Mouse (Mus musculus) neural tube, embryonic 13.5 days (tissue): ENCODE data around the gene Gm28044. TPM values are rescaled to one million over a fixed set of nuclear protein-coding genes. Genes with fewer than 3 reads are reported as not detected.
"Not testable (repeated sequence)": the region's sequence is repeated elsewhere in the genome, so short reads cannot be mapped to it uniquely, and the experiment has no call there.

Source experiments
- ATAC-seq: fragments of 200-750 bp; cut with Nextera tagmentation; 2 replicates; pipeline ENCODE4 v1.8.0; 2017; ENCODE audit warnings: low read depth, mild to moderate bottlenecking, moderate TSS enrichment, moderate library complexity
- H3K27ac ChIP-seq: fragments of 300-500 bp; sonication (generic); replicated peaks from 2 replicates; pipeline ENCODE4 v1.5.1; 2015; ENCODE audit warnings: moderate library complexity, mild to moderate bottlenecking, inconsistent platforms
- H3K27me3 ChIP-seq: fragments of 300-500 bp; sonication (generic); 2 replicates; pipeline ENCODE4 v1.6.1; 2015; ENCODE audit warnings: mild to moderate bottlenecking, inconsistent platforms
- H3K36me3 ChIP-seq: fragments of 300-500 bp; sonication (generic); 2 replicates; pipeline ENCODE4 v1.6.1; 2015; ENCODE audit warnings: mild to moderate bottlenecking, inconsistent platforms
- H3K4me1 ChIP-seq: fragments of 300-500 bp; sonication (generic); replicated peaks from 2 replicates; pipeline ENCODE4 v1.6.1; 2015; ENCODE audit warnings: inconsistent platforms
- H3K4me2 ChIP-seq: fragments of 300-500 bp; sonication (generic); 2 replicates; pipeline ENCODE4 v1.6.1; 2015; ENCODE audit warnings: inconsistent platforms, mild to moderate bottlenecking, moderate library complexity
- H3K4me3 ChIP-seq: fragments of 300-500 bp; sonication (generic); 2 replicates; pipeline ENCODE4 v1.5.1; 2015; ENCODE audit warnings: mild to moderate bottlenecking, inconsistent platforms
- H3K9ac ChIP-seq: fragments of 300-500 bp; sonication (generic); 2 replicates; pipeline ENCODE4 v1.6.1; 2015; ENCODE audit warnings: moderate library complexity, mild to moderate bottlenecking, inconsistent platforms
- H3K9me3 ChIP-seq: fragments of 300-500 bp; sonication (generic); 2 replicates; pipeline ENCODE4 v1.6.1; 2016; ENCODE audit warnings: inconsistent platforms
- WGBS: fragments of 180-500 bp; shearing (Covaris S2); methylation state at CpG from one replicate; pipeline ENCODE4 v1.1.7; 2015; 5-methylcytosine and 5-hydroxymethylcytosine counted together
- polyA plus RNA-seq: library from polyadenylated mRNA; unstranded; fragments of >200 nt; fragmentation: Nextera tagmentation; extraction: Ambion mirVana; gene quantifications from 2 replicates; pipeline ENCODE4 v1.2.1, GENCODE M21; 2015

Gm28044 gene
- polyA plus RNA-seq, result not detected in 2 replicates

DNA sequence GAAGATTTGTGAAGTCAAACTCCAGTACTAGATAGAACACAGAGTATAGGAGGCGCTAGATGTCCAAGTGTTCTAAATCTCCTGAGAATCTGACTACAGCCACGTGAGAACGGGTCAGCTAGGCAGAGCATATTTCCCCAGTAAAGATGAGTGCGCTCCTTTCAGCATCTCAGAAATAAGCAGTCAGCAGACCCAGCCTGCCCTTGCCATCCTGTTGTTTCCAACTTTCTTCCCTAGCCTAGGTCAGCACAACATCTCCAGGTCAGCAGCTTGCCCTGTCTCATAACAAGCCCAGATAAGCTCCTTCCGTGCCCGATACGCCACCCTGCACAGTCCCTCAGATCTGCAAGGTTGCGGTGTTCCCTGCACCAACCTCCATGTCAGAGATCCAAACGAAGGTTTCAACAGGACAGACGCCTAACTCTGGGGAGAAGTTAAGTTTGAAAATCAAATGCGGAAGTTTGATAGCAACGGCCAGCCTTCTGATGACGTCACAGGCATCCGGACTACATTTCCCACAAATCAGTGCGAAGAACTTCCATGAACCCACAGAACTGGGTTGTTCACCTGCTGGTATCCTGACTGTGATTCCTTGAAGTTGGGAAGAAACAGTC is at the start of gene Gm28044, which contains the start of gene Zfp953:
Gene Gm28044 (minus strand): TSS at position 406 of the 614 bp plus-strand sequence.
Gene Zfp953 (minus strand): TSS at position 475 of the 614 bp plus-strand sequence.
- H3K4me3 ChIP-seq, result peak within 1 kb of the TSS; percentile 76
- H3K36me3 ChIP-seq, result no peaks in the 10 kb centered on the region
- ATAC-seq, result peak; percentile 96
- peak within 1 kb of the TSS; percentile 72 for H3K9ac ChIP-seq
- WGBS, result 0% methylated on average over 15 of the region's 15 CpGs
- H3K4me2 ChIP-seq, result peak within 1 kb of the TSS; percentile 84
- H3K27ac ChIP-seq, result peak within 1 kb of the TSS; percentile 38; the same call in 1 of the 2 replicates
- no peaks in the 10 kb centered on the region for H3K9me3 ChIP-seq
- peaks cover 13% of the 10 kb centered on the region for H3K4me1 ChIP-seq
- H3K27me3 ChIP-seq, result no peaks in the 10 kb centered on the region

DNA sequence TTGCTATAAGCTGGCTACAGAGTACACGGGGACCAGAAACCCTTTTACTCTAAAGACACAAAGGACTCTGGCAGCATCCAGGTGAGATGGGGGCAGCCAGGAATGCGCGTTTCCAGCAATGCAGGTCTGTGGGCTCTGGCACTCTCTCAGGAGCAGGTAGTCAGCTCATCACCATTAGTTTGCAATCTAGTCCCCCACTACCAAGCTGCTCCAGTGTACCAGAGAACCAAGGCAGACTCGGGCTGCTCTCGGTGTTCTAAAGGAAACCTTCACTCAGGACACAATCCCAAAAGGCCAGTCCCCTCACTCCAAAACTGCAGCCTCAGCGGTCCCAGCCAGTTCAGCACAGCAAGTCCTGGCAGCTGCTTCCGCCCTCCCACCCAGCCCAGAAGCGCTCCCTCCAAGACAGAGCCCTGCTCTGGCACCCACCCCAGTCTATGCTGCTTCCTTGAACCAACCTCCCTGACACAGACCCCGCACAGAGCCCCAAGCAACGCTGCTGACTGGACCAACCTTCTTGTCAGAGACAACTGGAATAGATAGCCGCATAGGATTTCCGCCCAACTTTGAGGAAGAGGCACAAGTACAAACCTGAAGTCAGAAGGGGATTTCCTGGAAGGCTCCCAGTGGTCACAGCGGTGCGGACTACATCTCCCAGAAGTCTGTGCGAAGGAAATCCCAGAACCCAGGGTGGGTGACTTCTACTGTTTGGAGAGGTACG is 39.0 kb upstream of the Gm28044 start, which contains the start of gene Zfp429:
Gene Zfp429 (minus strand): TSS at position 637 of the 721 bp plus-strand sequence.
- H3K4me1 ChIP-seq, H3K27me3 ChIP-seq, H3K9me3 ChIP-seq, H3K27ac ChIP-seq, H3K36me3 ChIP-seq: not testable (repeated sequence)
- peak within 1 kb of the TSS; percentile 69 for H3K4me2 ChIP-seq
- H3K4me3 ChIP-seq, result peak within 1 kb of the TSS; percentile 57
- peak within 1 kb of the TSS; percentile 73 for H3K9ac ChIP-seq
- peak; percentile 97 for ATAC-seq
- 3% methylated on average over 16 of the region's 16 CpGs for WGBS

DNA sequence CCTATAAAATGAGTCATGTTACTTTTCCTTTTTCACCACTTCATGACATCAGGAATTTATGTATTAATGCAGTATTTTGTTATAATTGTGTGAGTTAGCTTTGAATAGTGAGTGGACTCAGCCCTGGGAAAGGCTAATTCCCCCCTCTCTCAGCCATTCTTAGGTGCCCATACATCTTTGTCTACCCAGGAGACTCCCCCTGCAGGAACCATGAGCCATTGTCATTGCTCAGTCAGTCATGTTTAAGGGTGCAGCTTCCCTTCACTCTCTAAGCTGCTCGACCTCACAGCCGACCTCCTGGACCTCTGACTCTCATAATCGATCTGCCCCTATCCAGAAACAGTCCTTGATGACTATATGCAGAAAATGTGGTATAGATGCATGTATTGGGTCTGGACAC is 15.9 kb upstream of the Gm28044 start:
- WGBS, result 60% methylated on average over 3 of the region's 3 CpGs
- H3K4me3 ChIP-seq, H3K36me3 ChIP-seq, H3K9me3 ChIP-seq, H3K9ac ChIP-seq, H3K4me2 ChIP-seq, ATAC-seq, H3K4me1 ChIP-seq, H3K27me3 ChIP-seq, H3K27ac ChIP-seq: not testable (repeated sequence)

DNA sequence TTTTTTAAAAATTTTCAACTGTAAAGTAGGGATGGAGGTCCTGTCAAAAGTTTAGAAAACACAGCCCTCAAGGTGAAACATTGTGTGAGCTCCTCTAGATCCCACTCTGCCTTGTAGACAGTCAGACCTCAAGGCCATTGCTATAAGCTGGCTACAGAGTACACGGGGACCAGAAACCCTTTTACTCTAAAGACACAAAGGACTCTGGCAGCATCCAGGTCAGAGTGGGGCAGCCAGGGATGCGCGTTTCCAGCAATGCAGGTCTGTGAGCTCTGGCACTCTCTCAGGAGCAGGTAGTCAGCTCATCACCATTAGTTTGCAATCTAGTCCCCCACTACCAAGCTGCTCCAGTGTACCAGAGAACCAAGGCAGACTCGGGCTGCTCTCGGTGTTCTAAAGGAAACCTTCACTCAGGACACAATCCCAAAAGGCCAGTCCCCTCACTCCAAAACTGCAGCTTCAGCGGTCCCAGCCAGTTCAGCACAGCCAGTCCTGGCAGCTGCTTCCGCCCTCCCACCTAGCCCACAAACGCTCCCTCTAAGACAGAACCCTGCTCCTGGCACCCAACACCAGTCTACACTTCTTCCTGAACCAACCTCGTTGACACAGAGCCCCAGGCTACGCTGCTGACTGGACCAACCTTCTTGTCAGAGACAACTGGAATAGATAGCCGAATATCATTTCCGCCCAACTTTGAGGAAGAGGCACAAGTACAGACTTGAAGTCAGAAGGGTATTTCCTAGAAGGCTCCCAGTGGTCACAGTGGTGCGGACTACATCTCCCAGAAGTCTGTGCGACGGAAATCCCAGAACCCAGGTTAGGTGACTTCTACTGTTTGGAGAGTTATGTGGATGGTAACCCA is 14.9 kb upstream of the Gm28044 start, which contains the start of the genes Gm28041 and Zfp456:
Gene Gm28041 (minus strand): TSS at position 684 of the 862 bp plus-strand sequence.
Gene Zfp456 (minus strand): TSS at position 761 of the 862 bp plus-strand sequence.
- Histone ChIP-seq H3K9ac (peak within 1 kb of the TSS; percentile 43; the same call in 1 of the 2 replicates), H3K4me3 (peak within 1 kb of the TSS; percentile 39), H3K4me2 (peak within 1 kb of the TSS; percentile 56)
- WGBS, result 24% methylated on average over 15 of the region's 15 CpGs
- H3K9me3 ChIP-seq, H3K36me3 ChIP-seq, H3K27ac ChIP-seq, H3K4me1 ChIP-seq, H3K27me3 ChIP-seq: not testable (repeated sequence)
- ATAC-seq, result peak; percentile 92

DNA sequence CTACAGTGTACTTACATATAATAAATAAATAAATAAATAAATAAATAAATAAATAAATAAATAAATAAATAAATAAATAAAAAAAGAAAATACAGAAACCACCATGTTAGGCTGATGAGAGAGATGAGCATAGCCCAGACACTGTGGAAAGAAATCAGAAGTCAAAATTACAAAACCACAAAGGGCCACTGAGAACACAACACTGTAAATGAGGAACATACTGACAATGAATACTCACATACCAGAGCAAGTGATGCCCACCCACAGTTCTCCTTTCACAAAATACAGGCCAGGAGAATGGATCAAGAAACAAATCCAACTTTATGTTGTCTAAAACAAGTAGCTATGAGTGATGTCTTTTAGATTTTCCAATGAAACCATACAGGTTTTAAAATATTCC is 8.5 kb downstream of the Gm28044 start:
- H3K4me1 ChIP-seq, result no peaks in the 10 kb centered on the region
- no peak overlapping the region for H3K27ac ChIP-seq
- no peaks in the 10 kb centered on the region for H3K36me3 ChIP-seq
- H3K9ac ChIP-seq, result no peak overlapping the region
- no peak for ATAC-seq
- H3K9me3 ChIP-seq, result no peaks in the 10 kb centered on the region
- H3K4me3 ChIP-seq, result no peak overlapping the region
- no peaks in the 10 kb centered on the region for H3K27me3 ChIP-seq
- no peak overlapping the region for H3K4me2 ChIP-seq

DNA sequence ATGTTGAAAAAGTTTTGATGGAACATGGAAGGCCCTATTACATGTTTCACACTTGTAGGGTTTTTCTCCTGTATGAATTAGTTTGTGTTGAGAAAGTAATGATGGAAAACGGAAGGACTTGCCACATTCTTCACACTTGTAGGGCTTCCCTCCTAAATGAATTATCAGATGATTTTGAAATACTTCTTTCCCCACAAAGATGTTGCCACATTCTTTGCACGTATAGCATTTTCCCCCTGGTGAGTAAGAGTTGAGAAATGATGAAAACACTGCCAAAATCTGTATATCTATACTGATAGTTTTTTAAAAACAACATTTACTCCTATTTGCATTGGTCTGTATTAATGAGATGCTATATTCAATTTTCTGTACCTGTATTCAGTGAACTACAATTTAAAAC is 16.9 kb downstream of the Gm28044 start:
- Histone ChIP-seq H3K4me1 (no peaks in the 10 kb centered on the region), H3K27ac (no peak overlapping the region), H3K9me3 (no peaks in the 10 kb centered on the region), H3K4me2 (no peak overlapping the region), H3K9ac (no peak overlapping the region), H3K36me3 (peaks cover 11% of the 10 kb centered on the region; the same call in 1 of the 2 replicates), H3K4me3 (no peak overlapping the region), H3K27me3 (no peaks in the 10 kb centered on the region)
- WGBS, result 93% methylated on average over 2 of the region's 2 CpGs
- ATAC-seq, result no peak

DNA sequence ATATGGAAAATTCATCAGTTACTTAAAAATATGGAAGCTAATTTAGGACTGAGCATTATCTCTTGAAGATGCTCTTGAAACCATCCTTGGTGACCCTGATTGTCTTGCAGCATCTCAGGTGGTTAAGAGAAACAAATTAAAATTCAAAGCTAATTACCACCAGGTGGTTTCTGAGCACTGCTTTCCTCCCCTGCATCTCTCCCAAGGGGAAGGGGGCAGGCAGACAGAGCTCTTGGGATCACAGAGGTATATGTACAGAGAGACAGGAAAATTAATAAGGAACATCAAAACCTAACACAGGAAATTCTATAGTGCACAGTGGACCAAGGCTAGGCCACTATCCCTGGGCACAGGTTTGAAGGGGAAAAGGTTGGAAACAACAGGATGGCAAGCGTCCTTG is 27.5 kb downstream of the Gm28044 start:
- no peak overlapping the region for H3K27ac ChIP-seq
- ATAC-seq, result peak; percentile 58
- 72% methylated on average over 1 of the region's 1 CpGs for WGBS

DNA sequence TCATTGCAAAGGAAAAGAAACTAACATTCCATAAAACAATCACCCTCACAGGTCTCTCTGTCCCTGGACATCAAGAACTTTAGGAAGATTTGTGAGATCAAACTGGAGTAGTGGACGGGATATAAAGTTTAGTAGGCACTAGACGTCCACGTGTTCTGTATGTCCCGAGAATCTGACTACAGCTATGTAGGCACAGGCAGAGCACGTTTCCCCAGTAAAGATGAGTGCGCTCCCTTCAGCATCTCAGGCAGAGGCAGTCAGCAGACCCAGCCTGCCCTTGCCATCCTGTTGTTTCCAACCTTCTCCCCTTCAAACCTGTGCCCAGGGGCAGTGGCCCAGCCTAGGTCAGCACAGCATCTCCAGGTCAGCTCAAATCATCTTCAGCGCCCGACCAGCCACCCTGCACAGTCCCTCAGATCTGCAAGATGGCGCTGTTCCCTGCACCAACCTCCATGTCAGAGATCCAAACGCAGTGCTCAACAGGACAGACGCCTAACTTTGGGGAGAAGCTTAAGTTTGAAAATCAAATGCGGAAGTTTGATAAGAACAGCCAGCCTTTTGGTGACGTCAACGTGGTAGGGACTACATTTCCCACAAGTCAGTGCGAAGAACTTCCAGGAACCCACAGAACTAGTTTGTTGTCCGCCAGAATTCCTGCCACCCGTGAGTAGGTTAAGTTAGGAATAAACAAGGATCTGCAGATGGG is 28.2 kb downstream of the Gm28044 start, which contains the start of gene Zfp595:
Gene Zfp595 (minus strand): TSS at position 552 of the 706 bp plus-strand sequence.
- Histone ChIP-seq H3K36me3 (no peaks in the 10 kb centered on the region), H3K27me3 (no peaks in the 10 kb centered on the region), H3K9me3 (no peaks in the 10 kb centered on the region), H3K27ac (no peak within 1 kb of the TSS), H3K4me1 (peaks cover 10% of the 10 kb centered on the region), H3K9ac (peak within 1 kb of the TSS; percentile 78), H3K4me3 (peak within 1 kb of the TSS; percentile 49), H3K4me2 (peak within 1 kb of the TSS; percentile 70)
- peak; percentile 92 for ATAC-seq
- WGBS, result 17% methylated on average over 17 of the region's 17 CpGs

More for the DNA sequence above, 27.5 kb downstream of the Gm28044 start:
- Histone ChIP-seq H3K4me1 (peaks cover 10% of the 10 kb centered on the region), H3K4me3 (peak overlapping the region; percentile 49), H3K4me2 (peak overlapping the region; percentile 70), H3K9me3 (no peaks in the 10 kb centered on the region), H3K9ac (peak overlapping the region; percentile 78), H3K36me3 (no peaks in the 10 kb centered on the region), H3K27me3 (no peaks in the 10 kb centered on the region)

DNA sequence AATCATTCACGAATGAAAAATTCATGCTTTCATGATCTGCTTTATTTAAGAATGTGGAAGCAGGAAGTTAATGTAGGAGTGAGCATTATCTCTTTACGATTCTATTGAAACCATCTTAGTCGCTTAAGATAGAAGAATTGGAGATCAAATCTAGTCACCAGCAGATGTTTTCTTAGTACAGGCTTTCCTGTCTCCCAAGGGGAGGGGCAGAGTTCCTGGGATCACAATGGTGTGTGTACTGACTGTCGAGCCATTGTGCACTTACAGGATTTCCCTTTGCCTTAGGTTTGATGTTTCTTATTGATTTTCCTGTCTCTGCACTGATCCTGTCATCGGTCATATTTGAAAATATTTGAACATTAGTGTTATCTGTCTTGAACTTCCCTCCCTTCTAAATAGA is 53.6 kb downstream of the Gm28044 start:
- Histone ChIP-seq H3K4me2 (peak overlapping the region; percentile 82), H3K36me3 (no peaks in the 10 kb centered on the region), H3K9me3 (no peaks in the 10 kb centered on the region), H3K4me1 (peaks cover 12% of the 10 kb centered on the region), H3K9ac (peak overlapping the region; percentile 88), H3K27ac (peak overlapping the region; percentile 35; the same call in 1 of the 2 replicates), H3K4me3 (peak overlapping the region; percentile 74), H3K27me3 (no peaks in the 10 kb centered on the region)
- ATAC-seq, result peak; percentile 81
- WGBS, result 33% methylated on average over 5 of the region's 5 CpGs

DNA sequence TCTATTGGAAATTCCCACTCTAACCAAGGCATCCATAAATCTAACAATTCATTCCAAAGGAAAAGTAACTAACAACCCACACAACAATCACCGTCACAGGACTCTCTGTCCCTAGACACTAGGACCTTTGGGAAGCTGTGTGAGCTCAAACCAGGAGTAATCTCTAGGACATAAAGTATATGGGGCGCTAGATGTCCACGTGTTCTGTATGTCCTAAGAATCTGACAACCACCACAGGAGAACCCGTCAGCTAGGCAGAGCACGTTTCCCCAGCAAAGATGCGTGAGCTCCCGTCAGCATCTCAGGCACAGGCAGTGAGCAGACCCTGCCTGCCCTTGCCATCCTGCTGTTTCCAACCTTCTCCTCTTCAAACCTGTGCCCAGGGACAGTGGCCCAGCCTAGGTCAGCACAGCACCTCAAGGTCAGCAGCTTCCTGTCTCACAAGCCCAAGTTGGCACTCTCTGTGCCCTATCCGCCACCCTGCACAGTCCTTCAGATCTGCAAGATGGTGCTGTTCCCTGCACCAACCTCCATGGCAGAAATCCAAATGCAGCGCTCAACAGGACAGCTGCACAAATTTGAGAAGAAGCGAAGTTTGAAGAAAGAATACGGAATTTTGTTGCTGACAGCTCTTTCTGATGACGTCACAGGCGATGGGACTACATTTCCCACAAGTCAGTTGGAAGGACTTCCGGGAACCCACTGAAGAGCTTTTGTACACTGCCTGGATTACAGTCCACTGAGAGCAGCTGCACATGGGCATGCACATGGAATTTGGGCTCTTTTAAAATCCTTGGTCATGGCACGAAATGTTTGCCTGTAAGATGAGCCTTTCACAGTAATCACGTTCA is 54.3 kb downstream of the Gm28044 start, which contains the start of gene Zfp457:
Gene Zfp457 (minus strand): TSS at position 664 of the 851 bp plus-strand sequence.
- H3K27me3 ChIP-seq, result no peaks in the 10 kb centered on the region
- H3K27ac ChIP-seq, result peak within 1 kb of the TSS; percentile 38; the same call in 1 of the 2 replicates
- H3K36me3 ChIP-seq, result no peaks in the 10 kb centered on the region
- peak within 1 kb of the TSS; percentile 74 for H3K4me3 ChIP-seq
- ATAC-seq, result peak; percentile 100
- 9% methylated on average over 16 of the region's 16 CpGs for WGBS
- peak within 1 kb of the TSS; percentile 82 for H3K4me2 ChIP-seq
- peaks cover 12% of the 10 kb centered on the region for H3K4me1 ChIP-seq
- peak within 1 kb of the TSS; percentile 88 for H3K9ac ChIP-seq
- no peaks in the 10 kb centered on the region for H3K9me3 ChIP-seq
